Mouse (Mus musculus) intestine, postnatal 0 days (tissue): ENCODE data around the gene B4galt2. TPM values are rescaled to one million over a fixed set of nuclear protein-coding genes. Genes with fewer than 3 reads are reported as not detected.

Experiments
- ATAC-seq: fragments of 200-750 bp; cut with Nextera tagmentation; 2 replicates; pipeline ENCODE4 v1.8.0; 2017; ENCODE audit warnings: mild to moderate bottlenecking, moderate TSS enrichment, moderate library complexity
- H3K27ac ChIP-seq: fragments of 300-500 bp; sonication (generic); 2 replicates; pipeline ENCODE4 v1.5.1; 2014; ENCODE audit warnings: mild to moderate bottlenecking, low read depth, low read length, moderate library complexity
- H3K27me3 ChIP-seq: fragments of 300-500 bp; sonication (generic); replicated peaks from 2 replicates; pipeline ENCODE4 v1.6.1; 2014; ENCODE audit warnings: low read length, mixed read lengths; ENCODE audit not compliant: control insufficient read depth, insufficient read depth
- H3K36me3 ChIP-seq: fragments of 300-500 bp; sonication (generic); 2 replicates; pipeline ENCODE4 v1.6.1; 2014; ENCODE audit warnings: mild to moderate bottlenecking, moderate library complexity; ENCODE audit not compliant: control insufficient read depth, insufficient read depth
- H3K4me1 ChIP-seq: fragments of 300-500 bp; sonication (generic); replicated peaks from 2 replicates; pipeline ENCODE4 v1.6.1; 2014; ENCODE audit warnings: antibody characterized with exemption, low read length, mixed read lengths; ENCODE audit not compliant: control insufficient read depth, insufficient read depth
- H3K4me2 ChIP-seq: fragments of 300-500 bp; sonication (generic); replicated peaks from 2 replicates; pipeline ENCODE4 v1.6.1; 2014; ENCODE audit warnings: low read depth, mild to moderate bottlenecking, moderate library complexity
- H3K4me3 ChIP-seq: fragments of 300-500 bp; sonication (generic); 2 replicates; pipeline ENCODE4 v1.5.1; 2014; ENCODE audit warnings: low read depth, low read length
- H3K9ac ChIP-seq: fragments of 300-500 bp; sonication (generic); 2 replicates; pipeline ENCODE4 v1.6.1; 2014; ENCODE audit warnings: mild to moderate bottlenecking, low read depth, low read length
- H3K9me3 ChIP-seq: fragments of 300-500 bp; sonication (generic); 2 replicates; pipeline ENCODE4 v1.6.1; 2016; ENCODE audit warnings: mixed run types; ENCODE audit not compliant: control insufficient read depth
- CTCF ChIP-seq: sonication (generic); IDR thresholded peaks from 2 replicates; pipeline ENCODE4 v1.5.1; 2016; ENCODE audit warnings: low read depth, mild to moderate bottlenecking, control low read depth, antibody characterized with exemption, moderate library complexity
- WGBS: fragments of 180-500 bp; shearing (Covaris S2); extraction: QIAGEN DNeasy Blood & Tissue Kit; methylation state at CpG from one replicate; pipeline ENCODE4 v1.1.7; 2014; 5-methylcytosine and 5-hydroxymethylcytosine counted together
- polyA plus RNA-seq: library from polyadenylated mRNA; unstranded; fragments of >200 nt; fragmentation: Nextera tagmentation; extraction: Ambion mirVana; gene quantifications from 2 replicates; pipeline ENCODE4 v1.2.1, GENCODE M21; 2015

Gene B4galt2
- polyA plus RNA-seq, 1 experiment from 2014 or later, result 8.7 TPM

GRCm38 (mm10) chr4:117869317-117869716, 14.0 kb downstream of the B4galt2 start:
- Histone ChIP-seq H3K9me3 (no peaks in the 10 kb centered on the region), H3K4me3 (no peak overlapping the region), H3K9ac (no peak overlapping the region), H3K36me3 (peaks cover 4% of the 10 kb centered on the region; the same call in 1 of the 2 replicates), H3K27me3 (no peaks in the 10 kb centered on the region; the same call in 1 of the 2 replicates), H3K4me1 (peaks cover 7% of the 10 kb centered on the region; the same call in 1 of the 2 replicates), H3K27ac (no peak overlapping the region), H3K4me2 (no peak overlapping the region)
- no peak for ATAC-seq
- TF ChIP-seq CTCF, result no peak
- 73% methylated on average over 9 of the region's 9 CpGs for WGBS

GRCm38 (mm10) chr4:117867823-117868222, 15.5 kb downstream of the B4galt2 start:
- 0 out of 2 replicates have a peak overlapping the region, but pooled peaks have one; percentile 27 for H3K4me2 ChIP-seq

GRCm38 (mm10) chr4:117867000-117867399, 16.3 kb downstream of the B4galt2 start:
- Histone ChIP-seq H3K9me3 (no peaks in the 10 kb centered on the region), H3K36me3 (peaks cover 4% of the 10 kb centered on the region; the same call in 1 of the 2 replicates), H3K27ac (no peak overlapping the region), H3K4me3 (no peak overlapping the region), H3K4me2 (no peak overlapping the region), H3K4me1 (no peaks in the 10 kb centered on the region), H3K9ac (no peak overlapping the region), H3K27me3 (no peaks in the 10 kb centered on the region; the same call in 1 of the 2 replicates)
- no peak for ATAC-seq
- TF ChIP-seq CTCF, result no peak
- 69% methylated on average over 6 of the region's 6 CpGs for WGBS

More at GRCm38 (mm10) chr4:117867823-117868222, 15.5 kb downstream of the B4galt2 start:
- no peak overlapping the region for H3K4me3 ChIP-seq
- TF ChIP-seq CTCF, result peak; percentile 86
- H3K27ac ChIP-seq, result no peak overlapping the region
- 0 out of 2 replicates have a peak, but pooled peaks have one; percentile 2 for ATAC-seq
- no peaks in the 10 kb centered on the region; the same call in 1 of the 2 replicates for H3K27me3 ChIP-seq
- H3K36me3 ChIP-seq, result peaks cover 4% of the 10 kb centered on the region; the same call in 1 of the 2 replicates
- peaks cover 7% of the 10 kb centered on the region; the same call in 1 of the 2 replicates for H3K4me1 ChIP-seq
- 19% methylated on average over 24 of the region's 24 CpGs for WGBS
- H3K9me3 ChIP-seq, result no peaks in the 10 kb centered on the region
- no peak overlapping the region for H3K9ac ChIP-seq

GRCm38 (mm10) chr4:117866083-117866482, 17.2 kb downstream of the B4galt2 start:
- Histone ChIP-seq H3K27me3 (no peaks in the 10 kb centered on the region; the same call in 1 of the 2 replicates), H3K4me3 (no peak overlapping the region), H3K4me1 (no peaks in the 10 kb centered on the region), H3K9ac (no peak overlapping the region), H3K4me2 (no peak overlapping the region), H3K9me3 (no peaks in the 10 kb centered on the region), H3K27ac (no peak overlapping the region), H3K36me3 (peaks cover 4% of the 10 kb centered on the region; the same call in 1 of the 2 replicates)
- 0 out of 2 replicates have a peak, but pooled peaks have one; percentile 23 for ATAC-seq
- TF ChIP-seq CTCF, result no peak
- 57% methylated on average over 9 of the region's 9 CpGs for WGBS

- Histone ChIP-seq H3K4me2 (no peak overlapping the region), H3K9me3 (no peaks in the 10 kb centered on the region), H3K9ac (no peak overlapping the region), H3K36me3 (peaks cover 4% of the 10 kb centered on the region; the same call in 1 of the 2 replicates), H3K4me3 (no peak overlapping the region), H3K27ac (no peak overlapping the region), H3K27me3 (no peaks in the 10 kb centered on the region; the same call in 1 of the 2 replicates), H3K4me1 (0 out of 2 replicates have a peak, but pooled peaks cover 5% of the 10 kb centered on the region)
- ATAC-seq, result no peak
- whole genome bisulfite sequencing, result 68% methylated on average over 4 of the region's 4 CpGs
- no peak for TF ChIP-seq CTCF
These were observed 20.5 kb downstream of the B4galt2 start for GRCm38 (mm10) chr4:117862823-117863222.

GRCm38 (mm10) chr4:117860570-117860969, 22.7 kb downstream of the B4galt2 start:
- Histone ChIP-seq H3K9ac (no peak overlapping the region), H3K4me2 (no peak overlapping the region), H3K27me3 (no peaks in the 10 kb centered on the region), H3K9me3 (no peaks in the 10 kb centered on the region), H3K4me3 (no peak overlapping the region), H3K27ac (no peak overlapping the region), H3K4me1 (0 out of 2 replicates have a peak, but pooled peaks cover 5% of the 10 kb centered on the region), H3K36me3 (peaks cover 12% of the 10 kb centered on the region; the same call in 1 of the 2 replicates)
- TF ChIP-seq CTCF, result no peak
- no peak for ATAC-seq
- WGBS, result 83% methylated on average over 9 of the region's 9 CpGs
